Comparison of ENCODE assay signal across 8 mouse cellular contexts in the genomic region with DNA sequence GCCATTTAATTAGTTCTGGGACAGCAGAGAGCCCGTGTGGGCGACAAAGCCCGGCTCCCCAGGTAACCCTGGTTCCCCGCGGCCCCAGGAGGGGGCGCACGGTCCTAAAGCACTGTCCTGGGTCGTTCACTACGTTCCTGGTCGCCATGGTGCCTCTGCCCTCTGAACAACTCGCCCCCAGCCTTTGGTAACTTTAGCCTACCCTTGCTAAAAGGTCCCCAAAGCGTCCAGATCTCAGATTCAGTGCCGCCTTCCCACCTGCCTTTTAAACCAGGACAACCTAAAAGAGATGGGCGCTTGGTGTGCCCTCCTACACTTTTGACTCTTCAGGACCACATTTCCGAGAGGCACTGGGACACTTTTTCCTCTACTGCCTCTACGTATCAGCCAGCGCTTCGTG. TPM values are rescaled to one million over a fixed set of nuclear protein-coding genes. Genes with fewer than 3 reads are reported as not detected.
A peak's percentile ranks its signal among the peaks of the same experiment; 100 is the strongest.
DNase-seq lines count a peak whose midpoint lies in the region; ATAC-seq and TF ChIP-seq lines count a peak whose summit lies in the region.
"Had no signal": no experiment of that assay in that cellular context is flagged by ENCODE, and none has a peak within 500 bp of the region (broad histone marks: within the 10 kb centered on the region; RNA-seq: fewer than 3 reads in every experiment).

No protein-coding gene starts in this region.

- no peak overlapping the region for H3K4me2 ChIP-seq in lung, embryonic 14.5 days
- peak overlapping the region; percentile 31; the same call in 1 of the 2 replicates for H3K4me2 ChIP-seq in intestine, embryonic 15.5 days (replicated peaks)
- no peak overlapping the region for H3K4me2 ChIP-seq in stomach, embryonic 14.5 days (replicated peaks; ENCODE audit: low read depth, low read length)

- H3K36me3 ChIP-seq in lung, embryonic 14.5 days (ENCODE audit: insufficient read depth), result no peaks in the 10 kb centered on the region
- H3K36me3 ChIP-seq in intestine, embryonic 15.5 days, result no peaks in the 10 kb centered on the region
- no peaks in the 10 kb centered on the region for H3K36me3 ChIP-seq in stomach, embryonic 14.5 days (ENCODE audit: control insufficient read depth, insufficient read depth, low read length)

- ATAC-seq in lung, embryonic 14.5 days (ENCODE audit: insufficient read depth), result no peak
- peak; percentile 68 for ATAC-seq in intestine, embryonic 15.5 days
- no peak for ATAC-seq in stomach, embryonic 14.5 days (ENCODE audit: insufficient number of reproducible peaks, insufficient read depth, low FRiP score, low read depth)

- TF ChIP-seq CTCF in lung, embryonic 14.5 days (IDR thresholded peaks at IDR 0.05; ENCODE audit: low read depth), result peak; percentile 51
- TF ChIP-seq CTCF in embryonic fibroblast, embryonic 13.5 days (IDR thresholded peaks at IDR 0.05; ENCODE audit: borderline replicate concordance, insufficient read depth, low read length), result 0 out of 2 replicates have a peak, but pooled peaks have one; percentile 10

- no peak overlapping the region for H3K27ac ChIP-seq in lung, embryonic 14.5 days (ENCODE audit: low read depth)
- H3K27ac ChIP-seq in embryonic fibroblast, embryonic 13.5 days (ENCODE audit: insufficient read depth, low read length), result no peak overlapping the region
- H3K27ac ChIP-seq in intestine, embryonic 15.5 days, result no peak overlapping the region
- no peak overlapping the region for H3K27ac ChIP-seq in stomach, embryonic 14.5 days (ENCODE audit: low read length)
- H3K27ac ChIP-seq: macrophage had no signal

- no peak overlapping the region; the same call in 1 of the 2 replicates for H3K4me3 ChIP-seq in lung, embryonic 14.5 days (ENCODE audit: low read depth, low read length)
- no peak overlapping the region for H3K4me3 ChIP-seq in embryonic fibroblast, embryonic 13.5 days (ENCODE audit: insufficient read depth, low read length)
- peak overlapping the region; percentile 16; the same call in 1 of the 2 replicates for H3K4me3 ChIP-seq in intestine, embryonic 15.5 days (replicated peaks)
- 0 out of 2 replicates have a peak overlapping the region, but pooled peaks have one; percentile 5 for H3K4me3 ChIP-seq in stomach, embryonic 14.5 days (ENCODE audit: low read depth, low read length)

- DNase-seq in lung, embryonic 14.5 days, result peak; percentile 44
- no peak for DNase-seq in lung, postnatal 25 days (ENCODE audit: low spot score)
- DNase-seq in adrenal gland, adult 18-20 months (ENCODE audit: low spot score in 2 of 2), result no peak
- no peak for DNase-seq in thymus, postnatal 14 days

- H3K27me3 ChIP-seq in lung, embryonic 14.5 days (ENCODE audit: insufficient read depth, low read length), result peaks cover 72% of the 10 kb centered on the region
- peaks cover 54% of the 10 kb centered on the region for H3K27me3 ChIP-seq in intestine, embryonic 15.5 days (replicated peaks)
- peaks cover 47% of the 10 kb centered on the region for H3K27me3 ChIP-seq in stomach, embryonic 14.5 days (ENCODE audit: control insufficient read depth, insufficient read depth, low read length)

- H3K4me1 ChIP-seq in lung, embryonic 14.5 days (ENCODE audit: insufficient read depth), result no peaks in the 10 kb centered on the region
- no peaks in the 10 kb centered on the region for H3K4me1 ChIP-seq in embryonic fibroblast, embryonic 13.5 days (ENCODE audit: control insufficient read depth, insufficient read depth, low read length)
- H3K4me1 ChIP-seq in intestine, embryonic 15.5 days (replicated peaks), result 0 out of 2 replicates have a peak, but pooled peaks cover 2% of the 10 kb centered on the region
- no peaks in the 10 kb centered on the region for H3K4me1 ChIP-seq in stomach, embryonic 14.5 days (ENCODE audit: control insufficient read depth, insufficient read depth, low read length)

- H3K9ac ChIP-seq in lung, embryonic 14.5 days, result no peak overlapping the region
- H3K9ac ChIP-seq in intestine, embryonic 15.5 days, result no peak overlapping the region
- H3K9ac ChIP-seq in stomach, embryonic 14.5 days (replicated peaks; ENCODE audit: low read depth, low read length), result no peak overlapping the region

- TF ChIP-seq POLR2A in embryonic fibroblast, embryonic 13.5 days (IDR thresholded peaks at IDR 0.05; ENCODE audit: low read depth, low read length), result no peak

- WGBS in lung, embryonic 14.5 days, result 0% methylated on average over 18 of the region's 18 CpGs
- 0% methylated on average over 18 of the region's 18 CpGs for WGBS in intestine, embryonic 15.5 days
- WGBS in stomach, embryonic 14.5 days, result 1% methylated on average over 18 of the region's 18 CpGs

- no peaks in the 10 kb centered on the region for H3K9me3 ChIP-seq in lung, embryonic 14.5 days (ENCODE audit: low read depth, low read length)
- H3K9me3 ChIP-seq in intestine, embryonic 15.5 days, result no peaks in the 10 kb centered on the region
- H3K9me3 ChIP-seq in stomach, embryonic 14.5 days (ENCODE audit: control insufficient read depth, low read depth, low read length), result no peaks in the 10 kb centered on the region

RNA-seq across cellular contexts. Expression of gene Ptf1a, which starts 14.3 kb away (rescaled TPM):
- polyA plus RNA-seq in lung, embryonic 14.5 days (2014; fragmentation: Nextera tagmentation; extraction: Ambion mirVana), result not detected in 2 replicates
- not detected in 2 replicates for polyA plus RNA-seq in embryonic fibroblast, embryonic 13.5 days (2011; ENCODE audit: insufficient read length, low read depth, missing spikeins)
- 10.8 and 17.9 TPM in 2 replicates for polyA plus RNA-seq in intestine, embryonic 15.5 days (2015; fragmentation: Nextera tagmentation; extraction: Ambion mirVana)
- polyA plus RNA-seq in stomach, embryonic 14.5 days (2014; fragmentation: Nextera tagmentation; extraction: Ambion mirVana), result 5.5 TPM in 1 of 2 replicates, not detected in the other
- total RNA-seq in adrenal gland, adult 18-20 months (2021), result not detected
- polyA plus RNA-seq: macrophage had no signal

RNA-seq across cellular contexts. Expression of gene Msrb2, which starts 59.9 kb away (rescaled TPM):
- 24.4 and 24.8 TPM in 2 replicates for polyA plus RNA-seq in lung, embryonic 14.5 days (2014; fragmentation: Nextera tagmentation; extraction: Ambion mirVana)
- polyA plus RNA-seq in embryonic fibroblast, embryonic 13.5 days (2011; ENCODE audit: insufficient read length, low read depth, missing spikeins), result 6.5 and 13.2 TPM in 2 replicates
- polyA plus RNA-seq in intestine, embryonic 15.5 days (2015; fragmentation: Nextera tagmentation; extraction: Ambion mirVana), result 21.6 and 22.7 TPM in 2 replicates
- polyA plus RNA-seq in stomach, embryonic 14.5 days (2014; fragmentation: Nextera tagmentation; extraction: Ambion mirVana), result 22.7 and 27.1 TPM in 2 replicates
- total RNA-seq in adrenal gland, adult 18-20 months (2021), result 10 to 100 TPM; 24.6 to 27.9 TPM

Comparison
In these comparisons a context has a peak if more than half of its experiments do, and no peak if none do; other contexts are left out.
1. H3K4me3 ChIP-seq: peak in intestine, embryonic 15.5 days (single experiment) and stomach, embryonic 14.5 days (single experiment); none in lung, embryonic 14.5 days (single experiment) and embryonic fibroblast, embryonic 13.5 days (single experiment).